Mouse (Mus musculus) left cerebral cortex, postnatal 25 days (tissue): ENCODE measurements around the gene Gm5269. TPM values are rescaled to one million over a fixed set of nuclear protein-coding genes. Genes with fewer than 3 reads are reported as not detected.

ENCODE experiments used
- DNase-seq, 2 experiments: peaks; one replicate each; pipeline ENCODE4 v3.0.0; 2022; ENCODE audit warnings: low spot score in 2 of 2, mixed read lengths in 1 of 2
- intact Hi-C: fragments of 180-260 bp; cut with DNase I; formaldehyde crosslinking; loops from one replicate; pipeline ENCODE4 v1.15.1; 2025
- total RNA-seq, 2 experiments: library from RNA; stranded (reverse); gene quantifications; 2 replicates each; pipeline ENCODE4 v1.2.3; 2021

The Gm5269 gene
- total RNA-seq = not detected

- intact Hi-C loops = no loop called here
- DNase-seq = no peak
These were observed at the start of gene Gm5269 for GRCm38 (mm10) chr1:45890173-45890572. TSS of gene Gm5269 (minus strand) at chr1:45890273.

GRCm38 (mm10) chr1:45931127-45931526, 41.1 kb upstream of the Gm5269 start:
- intact Hi-C loops = no loop called here
- DNase-seq = no peak

DNA sequence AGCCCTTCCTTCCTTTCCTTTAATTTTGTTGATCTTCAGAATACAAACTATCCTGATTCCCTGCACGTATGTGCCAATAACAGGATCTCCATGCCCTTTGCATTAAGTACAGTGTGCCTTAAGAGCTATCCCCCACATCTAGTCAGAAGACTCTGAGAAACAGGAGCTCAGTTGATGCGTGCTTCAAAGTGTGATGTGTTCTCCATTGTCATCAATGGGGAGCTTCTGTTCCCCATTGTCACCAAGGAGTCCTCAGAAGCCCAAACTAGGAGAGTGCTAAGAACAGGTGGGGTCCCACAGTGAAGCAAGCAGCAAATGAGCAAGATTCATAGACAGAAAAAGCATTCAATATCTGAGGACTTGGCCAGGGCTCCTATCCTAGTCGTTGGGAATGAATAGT, 36.8 kb upstream of the Gm5269 start:
- no peak for DNase-seq
- intact Hi-C loops = loop anchor here (5.0 kb wide), 1 partner anchor 100 kb away; no protein-coding TSS in a partner anchor

DNA sequence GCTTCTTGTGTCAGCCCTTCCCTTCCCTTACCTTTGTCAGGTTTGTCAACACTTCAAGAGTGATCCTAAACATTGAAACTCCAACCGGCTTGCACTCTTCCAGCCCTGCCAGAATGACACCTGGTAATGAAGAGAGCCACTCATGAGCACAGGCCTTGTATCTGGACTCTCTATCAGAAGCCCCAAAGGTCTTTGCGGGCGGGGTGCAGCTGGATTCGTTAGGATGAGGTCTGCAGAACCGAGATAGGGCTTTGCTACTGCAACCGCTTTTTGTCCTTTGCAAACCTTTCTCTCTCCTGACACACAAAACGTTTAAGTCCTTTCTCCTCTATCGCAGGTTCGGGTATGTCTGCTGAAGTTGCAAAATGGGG, 36.3 kb upstream of the Gm5269 start, which contains the start of gene Slc40a1:
Gene Slc40a1 (minus strand): TSS at position 131 of the 371 bp plus-strand sequence.
- DNase-seq = no peak
- intact Hi-C loops = loop anchor here (5.0 kb wide), 1 partner anchor 99 kb away; no protein-coding TSS in a partner anchor

DNA sequence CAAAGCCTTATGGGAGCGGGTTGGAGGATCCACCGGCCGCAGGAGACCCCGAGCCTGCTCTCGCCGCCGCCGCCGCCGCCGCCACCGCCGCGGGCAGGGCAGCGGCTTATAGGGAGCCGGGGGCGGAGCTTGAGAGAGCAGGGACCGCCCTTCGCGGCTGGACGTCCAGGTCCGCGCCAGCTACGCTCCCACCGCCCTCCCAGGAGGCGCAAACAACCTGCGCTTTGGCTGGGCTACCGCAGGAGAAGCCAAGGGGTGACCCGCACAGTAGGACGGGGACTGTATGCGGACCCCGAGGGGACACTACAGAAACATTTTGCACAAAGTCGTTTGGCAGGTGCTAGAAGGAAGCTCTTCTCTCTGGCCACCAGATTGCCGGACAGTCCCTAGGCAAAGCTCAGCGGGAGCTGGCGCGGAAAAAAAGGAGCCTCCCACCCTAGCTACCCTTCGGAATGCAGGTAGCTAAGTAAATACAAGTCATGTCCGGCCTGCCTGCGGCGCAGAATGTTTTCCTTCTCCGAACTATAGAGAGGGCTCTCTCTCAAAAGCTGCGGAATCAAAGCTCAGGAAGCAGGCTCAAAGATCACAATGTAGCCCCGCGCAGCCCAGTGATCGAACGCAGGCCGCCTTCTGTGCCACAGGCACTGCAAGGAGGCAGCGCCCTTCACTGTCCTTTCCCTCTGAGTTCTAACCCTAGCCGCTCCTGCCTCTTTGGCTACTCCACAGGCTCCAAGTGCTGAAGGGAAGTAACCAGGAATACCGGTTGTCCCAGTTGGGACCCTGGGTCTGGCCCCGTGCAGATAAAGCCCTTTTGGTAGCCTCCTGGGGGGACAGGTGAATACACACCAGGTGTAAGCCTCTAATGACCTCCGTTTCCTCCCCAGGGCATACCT, 35.7 kb upstream of the Gm5269 start:
- DNase-seq = peak; percentile 60 to 76
- intact Hi-C loops = loop anchor here (5.0 kb wide), 1 partner anchor 98 kb away; no protein-coding TSS in a partner anchor

- no peak for DNase-seq
- intact Hi-C loops = loop anchor here (5.0 kb wide), 1 partner anchor 98 kb away; no protein-coding TSS in a partner anchor
These were observed 35.0 kb upstream of the Gm5269 start for GRCm38 (mm10) chr1:45925131-45925499.

DNA sequence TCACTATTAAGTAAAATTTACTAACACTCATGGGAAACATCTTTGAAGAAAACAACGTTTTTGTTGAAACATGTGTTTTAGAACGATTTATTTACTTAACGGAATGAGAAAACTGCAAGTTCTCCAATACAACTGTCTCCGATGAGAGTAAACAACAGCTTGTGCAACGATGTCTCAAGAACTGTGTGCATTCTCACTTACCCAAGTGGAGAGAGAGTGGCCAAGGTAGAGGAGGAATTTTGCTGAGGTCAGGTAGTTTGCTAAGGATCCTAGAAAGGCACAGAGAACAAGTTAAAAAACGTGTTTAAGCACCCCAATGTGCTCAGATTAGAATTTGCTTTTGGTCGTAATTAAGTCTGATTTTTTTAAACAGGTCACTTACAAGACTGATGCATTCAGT, 34.4 kb upstream of the Gm5269 start:
- intact Hi-C loops = no loop called here
- DNase-seq = no peak

- intact Hi-C loops = no loop called here
- no peak for DNase-seq
These were observed 33.2 kb upstream of the Gm5269 start for GRCm38 (mm10) chr1:45923306-45923705.

DNA sequence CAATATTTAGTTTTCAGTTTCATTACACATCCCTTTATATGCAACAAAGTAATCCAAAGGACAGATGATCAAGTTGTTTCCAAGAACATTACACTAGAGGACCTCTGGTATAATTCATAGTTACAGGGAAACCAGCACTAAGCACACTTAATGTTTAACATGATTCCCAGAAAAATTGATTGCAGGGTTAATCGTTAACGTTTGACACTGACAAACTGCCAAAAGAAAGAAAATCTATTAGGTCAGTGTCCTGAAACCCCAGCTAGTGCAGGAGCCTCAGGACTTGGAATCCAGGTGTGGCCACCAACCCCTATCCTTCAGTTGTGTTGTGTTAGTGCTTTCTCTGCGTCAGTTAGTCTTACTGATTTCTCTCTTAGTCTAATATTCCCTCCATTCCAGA, 30.6 kb upstream of the Gm5269 start:
- no peak for DNase-seq
- intact Hi-C loops = no loop called here

- DNase-seq = peak in 1 of 2 experiments; percentile 14
- intact Hi-C loops = no loop called here
These were observed 29.7 kb upstream of the Gm5269 start for GRCm38 (mm10) chr1:45919752-45920151.

DNA sequence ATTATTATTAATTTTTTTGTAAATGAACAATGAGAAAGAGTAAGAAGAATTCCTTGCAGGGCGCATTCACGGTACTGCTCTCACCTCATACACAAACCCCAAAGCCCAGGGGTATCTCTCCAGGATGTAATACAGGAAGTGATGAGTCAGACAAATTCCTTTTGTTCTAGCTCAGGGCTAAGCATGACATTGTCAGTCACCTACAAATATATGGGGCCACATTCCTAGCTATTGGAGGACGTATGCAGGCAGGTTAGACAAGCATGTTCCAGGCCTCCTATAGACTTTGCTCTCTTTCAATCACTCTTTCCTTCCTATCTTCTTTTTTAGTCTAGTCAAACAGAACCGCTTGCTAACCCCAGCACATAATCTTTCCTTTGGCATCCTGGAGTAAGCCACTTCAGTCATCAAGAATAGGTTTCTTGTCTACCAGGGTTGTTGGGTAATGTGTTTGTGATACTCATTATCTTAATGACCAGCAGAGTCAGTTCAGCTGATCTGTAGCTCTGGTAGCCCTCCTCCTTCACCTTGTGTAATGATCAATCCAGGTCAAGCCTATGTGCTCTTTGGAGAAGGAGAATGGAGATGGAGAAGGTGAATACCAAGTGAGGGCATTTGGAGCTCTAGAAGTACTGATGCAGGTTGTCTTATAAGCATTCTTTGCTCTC, 27.2 kb upstream of the Gm5269 start:
- intact Hi-C loops = no loop called here
- no peak for DNase-seq

DNA sequence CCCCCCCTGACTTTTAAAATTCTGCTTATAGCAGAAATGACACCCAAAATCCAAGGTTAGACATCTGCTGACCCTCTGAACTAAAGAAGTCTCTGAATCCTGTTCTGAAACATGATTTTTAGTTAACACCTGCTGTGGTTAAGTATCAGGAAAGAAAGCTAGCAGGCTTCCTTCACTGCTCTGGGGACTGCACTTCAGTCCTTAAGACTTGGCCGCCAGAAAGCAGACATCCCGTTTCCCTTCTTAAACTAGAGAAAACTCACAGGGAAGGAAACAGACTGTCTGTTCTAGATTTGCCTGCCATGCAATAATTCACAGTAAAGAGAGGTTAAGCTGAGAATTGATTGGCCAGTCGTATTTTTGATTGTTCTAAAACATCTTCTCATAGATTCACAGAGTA, 26.1 kb upstream of the Gm5269 start:
- intact Hi-C loops = no loop called here
- DNase-seq = no peak

- intact Hi-C loops = no loop called here
- no peak for DNase-seq
These were observed 24.2 kb upstream of the Gm5269 start for GRCm38 (mm10) chr1:45914236-45914635.

- intact Hi-C loops = no loop called here
- no peak for DNase-seq
These were observed 15.2 kb upstream of the Gm5269 start for GRCm38 (mm10) chr1:45905107-45905821.

GRCm38 (mm10) chr1:45904161-45904560, 14.1 kb upstream of the Gm5269 start:
- intact Hi-C loops = no loop called here

GRCm38 (mm10) chr1:45898044-45898443, 8.0 kb upstream of the Gm5269 start:
- intact Hi-C loops = no loop called here
- DNase-seq = no peak

More at GRCm38 (mm10) chr1:45904161-45904560, 14.1 kb upstream of the Gm5269 start:
- DNase-seq = no peak

GRCm38 (mm10) chr1:45894168-45894912, 4.3 kb upstream of the Gm5269 start:
- intact Hi-C loops = no loop called here
- no peak for DNase-seq

DNA sequence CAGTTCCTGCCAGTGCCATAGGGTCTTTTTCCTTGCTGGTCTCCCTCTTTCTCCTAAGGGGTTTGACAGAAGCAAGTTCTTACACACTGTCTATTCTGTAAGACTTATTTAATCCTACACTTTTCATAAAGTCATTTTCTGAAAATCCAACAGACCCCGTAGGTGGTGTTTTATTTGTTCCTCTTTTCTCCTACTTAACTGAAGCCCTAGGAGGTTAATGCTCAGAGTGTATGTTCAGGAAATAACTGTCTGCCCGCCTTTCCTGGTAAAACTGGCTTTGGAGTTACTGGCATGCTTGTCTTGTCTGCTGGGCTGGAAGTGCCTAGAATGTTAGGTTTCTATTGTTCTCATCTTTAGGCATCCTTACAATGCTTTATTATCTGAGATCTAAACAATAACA, 1.9 kb upstream of the Gm5269 start:
- DNase-seq = no peak
- intact Hi-C loops = no loop called here

- intact Hi-C loops = no loop called here
- DNase-seq = no peak
These were observed 3.3 kb downstream of the Gm5269 start for GRCm38 (mm10) chr1:45886800-45887199.
